Mouse (Mus musculus): ENCODE measurements around the gene Msmp.
"Not testable (repeated sequence)": the region's sequence is repeated elsewhere in the genome, so short reads cannot be mapped to it uniquely, and the experiment has no call there.

Gene Msmp

GRCm38 (mm10) chr4:43561997-43562768, 22.1 kb downstream of the Msmp start, which contains the start of the genes Creb3 and Tln1:
TSS of gene Creb3 (plus strand) at chr4:43562332.
TSS of gene Tln1 (minus strand) at chr4:43562691.
- peak; percentile 80 to 90 for DNase-seq (ENCODE audit: low spot score in 2 of 2)

DNA sequence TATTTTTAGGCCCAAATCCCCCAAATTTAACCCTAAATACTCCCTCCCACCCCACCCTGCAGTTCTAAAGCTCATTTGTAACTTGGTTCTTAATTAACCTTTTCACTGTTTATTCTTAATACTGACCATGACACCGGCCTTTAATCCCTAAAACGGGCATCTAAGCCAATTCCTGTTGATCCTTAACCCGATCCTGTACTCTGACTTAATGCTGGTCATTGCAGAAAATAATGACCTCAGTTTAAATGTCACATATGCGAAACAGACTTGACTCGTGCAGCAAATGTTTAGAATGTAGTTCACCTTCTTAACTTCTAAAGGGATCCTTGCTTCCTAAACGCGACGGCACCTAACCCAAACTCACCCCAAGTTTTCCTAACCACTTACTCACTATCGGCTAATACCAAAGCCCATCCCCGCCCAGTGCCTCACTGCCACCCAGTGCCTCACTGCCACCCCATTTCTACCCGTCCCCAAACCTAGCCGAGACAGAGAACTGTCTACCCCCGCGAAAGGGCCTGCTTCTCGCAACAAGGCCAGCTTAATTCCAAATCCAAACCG, 22.8 kb downstream of the Msmp start:
- DNase-seq (ENCODE audit: low spot score in 2 of 2): no peak

DNA sequence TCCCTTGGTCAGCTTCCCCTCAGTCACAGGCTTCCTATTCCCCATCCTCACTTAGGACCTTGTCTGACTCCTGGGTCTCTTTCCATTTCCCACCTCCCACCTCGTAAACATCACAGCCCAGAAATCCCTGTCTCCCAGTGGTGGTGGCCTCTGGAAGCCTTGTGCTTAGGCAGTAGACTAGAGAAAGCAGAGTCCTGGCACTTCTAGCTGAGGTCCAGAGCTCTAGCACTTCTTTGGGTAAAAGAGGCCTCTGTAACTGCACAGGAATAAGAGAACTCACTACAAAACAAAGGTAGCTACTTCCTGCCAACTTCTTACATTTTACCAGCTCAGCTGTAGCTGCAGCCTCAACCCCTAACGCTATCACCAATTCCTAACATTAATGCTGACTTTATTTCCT, 23.3 kb downstream of the Msmp start:
- no peak for DNase-seq (ENCODE audit: low spot score in 2 of 2)

DNA sequence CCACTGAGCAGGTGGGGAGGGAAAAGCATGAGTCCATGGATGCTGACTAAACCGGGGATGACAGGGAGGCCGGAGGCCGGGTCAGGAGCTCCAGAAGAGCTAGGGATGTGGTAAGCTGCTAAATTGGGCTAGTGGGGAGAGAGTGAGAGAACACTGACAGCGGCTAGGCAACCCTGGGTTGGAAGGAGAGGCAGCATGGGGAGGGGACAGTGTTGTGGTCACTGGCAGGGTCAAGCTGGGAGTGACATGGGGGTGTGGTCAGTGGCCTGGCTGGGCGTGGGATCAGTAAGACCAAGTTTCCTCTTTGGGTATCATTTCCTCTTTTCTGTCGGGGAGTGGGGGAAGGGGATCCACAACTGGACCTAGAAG, 24.1 kb downstream of the Msmp start:
- DNase-seq (ENCODE audit: low spot score in 2 of 2): no peak

GRCm38 (mm10) chr4:43559519-43560242, 24.6 kb downstream of the Msmp start:
- no peak for DNase-seq (ENCODE audit: low spot score in 2 of 2)

DNA sequence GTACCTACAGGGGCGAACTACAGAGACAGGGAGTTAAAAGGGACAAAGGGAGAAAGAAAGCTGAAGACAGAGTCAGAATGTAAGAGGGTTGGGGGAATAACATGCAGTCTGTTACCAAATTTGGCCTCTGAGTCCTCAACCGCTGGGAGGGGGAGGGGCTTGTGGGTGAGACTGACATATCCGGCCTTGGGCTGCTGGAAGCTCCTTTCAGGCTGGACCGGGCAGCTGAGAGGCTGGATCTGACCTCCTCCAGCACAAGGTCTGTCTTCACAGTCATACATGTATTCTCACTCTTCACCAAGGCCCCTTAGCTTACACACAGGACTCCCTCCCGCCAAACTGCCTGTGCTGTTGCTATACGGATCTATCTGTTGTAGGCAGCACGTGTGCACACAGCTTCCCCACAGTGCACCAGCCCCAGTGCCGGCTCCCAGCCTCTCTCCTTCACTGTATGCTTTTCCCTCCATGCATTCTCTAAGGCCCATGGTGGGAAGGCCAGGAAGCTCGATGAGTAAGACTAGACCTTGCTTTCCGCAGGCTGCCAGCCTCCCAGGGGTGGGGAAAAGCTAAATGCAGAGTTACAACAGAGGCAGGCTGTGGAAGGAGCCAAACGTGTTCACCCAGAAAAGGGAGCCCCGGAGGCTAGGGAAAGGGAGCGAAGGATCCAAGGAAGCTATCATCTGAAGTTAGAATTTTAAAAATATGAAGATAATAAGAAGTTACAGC, 25.5 kb downstream of the Msmp start:
- no peak for DNase-seq (ENCODE audit: low spot score in 2 of 2)

DNA sequence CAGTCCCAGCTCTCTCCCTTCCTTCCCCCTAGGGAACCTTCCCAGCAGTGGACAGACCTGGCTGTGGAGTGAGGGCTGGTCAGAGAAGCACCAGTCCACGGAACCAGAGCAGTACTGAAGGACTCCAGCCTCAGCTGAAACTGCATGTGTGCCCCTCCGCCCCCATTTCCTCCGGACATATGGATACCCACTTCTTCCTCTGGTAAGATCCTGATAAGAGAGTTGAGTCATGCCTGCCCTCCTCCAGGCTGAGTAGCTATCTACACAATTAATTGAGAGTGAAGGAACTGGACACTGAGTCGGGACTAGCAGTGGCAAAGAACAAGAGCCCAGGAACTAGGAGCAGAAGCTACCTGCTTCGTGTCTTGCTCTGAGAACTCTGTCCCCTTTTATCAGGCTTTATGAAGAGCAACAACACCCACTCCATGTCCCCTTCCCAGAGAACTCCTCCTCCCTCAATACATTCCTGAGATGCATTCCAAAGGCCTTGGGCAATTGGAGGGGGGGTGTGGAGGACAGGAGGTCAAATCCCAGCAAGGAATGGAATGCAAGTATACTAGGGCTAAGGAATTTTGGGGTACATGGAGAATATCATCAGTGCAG, 26.2 kb downstream of the Msmp start:
- DNase-seq (ENCODE audit: low spot score in 2 of 2): no peak

DNA sequence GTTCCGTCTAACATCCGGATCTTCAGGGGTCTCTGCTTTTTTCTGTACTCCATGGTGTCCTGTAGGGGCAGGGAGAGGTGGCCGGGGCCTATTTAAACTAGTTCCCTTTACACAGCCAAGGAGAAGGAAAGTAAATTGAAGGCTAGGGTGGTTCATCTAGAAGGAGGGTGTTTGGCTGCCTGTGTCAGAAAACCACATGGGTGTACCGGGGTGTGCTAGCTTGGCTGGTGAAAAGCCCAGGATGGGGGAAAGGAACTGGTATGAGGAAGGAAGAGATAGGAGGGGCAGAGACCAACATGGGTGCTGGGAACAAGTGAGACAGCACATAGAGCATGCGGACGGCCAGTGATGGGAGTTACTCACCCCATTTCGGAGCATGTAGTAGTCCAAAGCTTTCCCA, 28.4 kb downstream of the Msmp start:
- DNase-seq (ENCODE audit: low spot score in 2 of 2): no peak

DNA sequence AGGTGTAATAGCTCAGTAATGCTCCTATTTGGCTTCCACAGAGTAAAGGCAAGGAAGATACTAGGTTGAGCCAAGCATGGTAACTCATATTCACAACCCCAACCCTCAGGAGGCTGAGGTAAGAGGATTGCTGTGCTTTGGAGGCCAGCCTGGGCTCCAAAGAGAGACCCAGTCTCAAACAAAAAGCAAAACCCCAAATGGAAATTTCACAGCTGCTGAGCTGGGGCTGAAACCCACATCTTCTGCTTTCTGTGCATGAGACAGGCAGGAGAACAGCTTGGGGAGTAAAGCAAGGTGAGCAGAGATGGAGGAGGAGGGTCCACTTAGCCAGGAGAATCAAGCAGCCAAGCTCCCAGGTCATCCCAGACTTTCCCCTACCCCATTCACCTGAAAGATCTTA, 30.4 kb downstream of the Msmp start:
- DNase-seq (ENCODE audit: low spot score in 2 of 2): no peak

DNA sequence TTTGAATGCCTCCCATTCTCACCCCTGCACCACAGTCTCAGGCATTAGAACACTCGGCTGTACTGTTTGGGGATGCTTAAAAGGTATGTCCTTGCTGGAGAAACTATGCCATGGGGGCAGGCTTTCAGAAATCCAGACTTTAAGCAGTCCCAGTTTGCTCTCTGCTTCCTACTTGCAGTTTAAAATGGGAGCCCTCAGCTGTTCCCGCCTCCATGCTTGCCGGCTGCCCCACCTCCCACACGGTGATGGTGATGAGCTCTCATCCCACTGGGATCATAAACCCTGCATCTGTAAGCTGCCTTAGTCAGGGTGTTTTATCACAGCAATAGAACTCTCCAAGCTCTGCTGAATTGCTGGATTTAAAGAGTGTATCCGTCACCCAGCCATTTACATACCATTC, 31.9 kb downstream of the Msmp start:
- DNase-seq (ENCODE audit: low spot score in 2 of 2): no peak

DNA sequence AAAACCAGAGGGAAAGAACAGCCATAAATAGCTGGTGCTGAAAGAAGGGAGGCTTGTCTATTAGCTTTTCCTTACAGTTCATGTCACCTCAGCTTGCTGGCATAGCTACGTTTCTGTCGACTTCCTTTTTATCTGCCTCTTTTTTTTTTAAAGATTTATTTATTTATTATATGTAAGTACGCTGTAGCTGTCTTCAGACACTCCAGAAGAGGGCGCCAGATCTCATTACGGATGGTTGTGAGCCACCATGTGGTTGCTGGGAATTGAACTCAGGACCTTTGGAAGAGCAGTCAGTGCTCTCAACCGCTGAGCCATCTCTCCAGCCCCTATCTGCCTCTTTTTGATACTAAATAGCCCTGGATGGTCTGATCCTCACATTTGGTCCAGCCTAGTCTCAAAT, 32.4 kb downstream of the Msmp start:
- not testable (repeated sequence) for DNase-seq (ENCODE audit: low spot score in 2 of 2)

DNA sequence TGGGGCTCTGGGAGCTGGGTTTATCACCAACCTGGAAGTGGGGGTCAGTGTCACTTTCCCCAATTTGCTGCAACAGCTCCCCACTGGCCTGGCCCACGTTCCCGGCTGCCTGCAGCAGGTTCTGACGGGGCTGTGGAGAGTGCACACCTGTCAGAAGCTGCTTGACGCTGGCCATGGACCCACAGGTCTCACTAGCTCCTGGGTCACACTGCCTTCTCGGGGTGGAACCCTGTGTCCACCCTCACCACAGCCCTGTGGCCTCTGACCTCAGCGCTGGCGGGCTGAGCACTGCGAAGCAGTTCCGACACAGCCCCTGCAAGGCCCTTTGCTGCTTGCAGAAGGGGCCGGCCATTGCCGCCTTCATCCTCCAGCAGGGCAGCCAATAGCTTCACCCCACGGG, 35.2 kb downstream of the Msmp start:
- no peak for DNase-seq (ENCODE audit: low spot score in 2 of 2)

- no peak for DNase-seq (ENCODE audit: low spot score in 2 of 2)
Observed at GRCm38 (mm10) chr4:43547160-43547559, 37.1 kb downstream of the Msmp start.

DNA sequence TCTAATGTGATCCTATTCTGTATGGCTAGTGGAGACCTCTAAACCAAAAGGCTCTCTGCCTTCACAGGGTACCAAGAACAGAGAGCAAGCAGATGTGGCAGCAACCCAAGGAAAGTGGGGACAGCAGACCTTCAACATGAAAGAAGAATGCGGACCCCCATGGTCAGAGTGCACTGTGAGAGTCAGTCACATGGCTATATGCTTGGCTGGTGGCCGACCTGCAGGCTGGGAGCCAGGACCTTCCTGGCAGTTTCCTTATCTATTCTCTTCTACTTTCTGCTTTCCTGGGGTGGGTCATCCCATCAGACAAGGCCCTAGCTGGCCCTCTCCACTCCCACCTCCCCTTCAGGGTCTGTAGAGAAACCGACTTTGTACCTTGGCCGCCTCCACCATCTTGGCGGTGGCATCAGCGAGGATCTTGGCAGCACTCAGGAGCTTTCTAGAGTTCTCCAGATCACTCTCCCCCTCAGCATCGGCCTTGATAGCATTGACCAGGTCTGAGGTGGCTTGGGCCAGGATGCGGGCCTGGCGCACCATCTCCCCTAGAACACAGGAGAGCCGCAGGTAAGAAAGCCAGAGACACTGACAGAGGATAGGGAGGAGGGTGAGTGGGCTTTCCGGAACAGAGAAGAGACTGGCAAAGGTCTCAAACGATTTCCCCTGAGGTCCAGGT, 37.8 kb downstream of the Msmp start:
- DNase-seq (ENCODE audit: low spot score in 2 of 2): no peak

DNA sequence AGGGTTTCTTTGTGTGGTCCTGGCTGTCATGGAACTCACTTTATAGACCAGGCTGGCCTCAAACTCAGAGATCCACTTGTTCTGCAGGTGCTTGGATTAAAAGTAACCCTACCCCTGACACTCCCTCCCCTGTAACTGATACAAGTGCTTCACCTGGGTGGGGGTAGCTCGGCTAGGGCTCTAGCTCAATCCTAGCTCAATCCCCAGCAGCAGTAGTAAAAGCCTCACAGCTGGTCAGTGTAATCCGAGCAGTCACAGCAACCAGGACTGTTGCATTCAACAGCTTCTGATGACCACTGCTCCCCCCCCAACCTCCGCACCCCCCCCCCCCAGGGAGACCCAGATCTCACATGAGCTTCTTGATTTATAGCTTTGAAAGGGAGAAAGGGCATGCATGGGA, 42.2 kb downstream of the Msmp start:
- no peak for DNase-seq (ENCODE audit: low spot score in 2 of 2)

DNA sequence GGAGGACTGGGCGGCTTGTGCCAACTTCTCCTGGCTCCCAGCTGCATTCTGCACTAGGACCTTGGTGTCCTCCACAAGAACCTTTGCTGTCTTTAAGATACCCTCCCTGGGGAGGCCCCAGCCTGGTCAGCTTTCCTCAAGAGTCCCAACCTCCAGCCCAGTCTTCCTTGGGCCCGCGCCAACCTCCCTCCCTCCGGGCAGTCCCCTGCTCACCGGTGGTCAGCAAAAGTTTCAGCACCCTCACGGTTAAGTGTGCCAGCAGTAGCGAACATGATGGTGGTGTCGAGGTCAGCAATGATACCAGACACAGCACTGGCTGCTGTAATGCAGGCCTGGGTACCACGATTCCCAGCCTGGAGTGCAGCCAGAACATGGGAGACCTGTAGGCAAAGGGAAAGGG, 48.3 kb downstream of the Msmp start:
- DNase-seq (ENCODE audit: low spot score in 2 of 2): no peak

DNA sequence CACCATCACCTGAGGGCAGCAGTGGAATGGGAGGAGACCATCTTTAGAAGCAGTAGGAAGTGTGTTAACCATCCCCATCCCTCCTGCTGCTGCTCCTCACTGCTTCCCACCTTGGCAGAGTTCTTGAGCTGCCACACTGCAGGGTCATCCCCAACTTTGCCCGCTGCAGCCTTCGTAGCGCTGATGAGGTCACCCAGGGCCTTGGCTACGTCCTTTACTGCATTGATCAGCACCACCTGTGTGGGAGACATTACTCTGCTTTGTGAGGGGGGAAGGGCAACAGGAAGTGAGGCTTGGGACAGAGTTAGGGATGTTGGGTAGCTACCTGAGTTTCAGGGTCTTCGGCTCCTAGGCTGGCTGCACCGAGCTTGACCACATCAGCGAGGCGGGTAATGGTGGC, 48.7 kb downstream of the Msmp start:
- DNase-seq (ENCODE audit: low spot score in 2 of 2): no peak

GRCm38 (mm10) chr4:43533270-43533669, 51.0 kb downstream of the Msmp start:
- no peak for DNase-seq (ENCODE audit: low spot score in 2 of 2)
